Mouse (Mus musculus): ENCODE measurements around the gene Adgra1.

DNA sequence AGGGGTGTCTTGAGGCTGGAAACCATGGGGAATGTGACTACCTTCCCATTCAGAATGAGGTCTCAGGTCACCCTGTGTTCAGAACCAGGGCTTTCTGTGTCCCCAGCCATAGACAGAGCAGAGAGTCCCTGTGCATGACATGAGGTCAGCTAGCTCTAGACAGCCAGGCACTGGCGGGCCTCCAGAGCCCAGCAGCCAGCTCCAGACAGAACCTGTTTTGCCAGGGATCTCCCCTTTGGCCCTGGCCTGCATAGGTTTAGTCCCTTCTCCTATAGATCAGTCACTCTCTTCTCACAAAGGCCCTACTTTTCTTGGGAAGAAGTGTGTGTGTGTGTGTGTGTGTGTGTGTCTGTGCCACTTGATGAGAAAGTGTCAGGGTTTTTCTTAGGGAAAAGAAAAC is 30.9 kb downstream of the Adgra1 start:
- TF ChIP-seq CTCF (IDR thresholded peaks at IDR 0.05; ENCODE audit: borderline replicate concordance, insufficient read depth, low read depth, low read length) (no peak), POLR2A (IDR thresholded peaks at IDR 0.05; ENCODE audit: borderline replicate concordance, insufficient read depth, low read length) (no peak)

Data from cerebellum, adult 2 months (tissue).